Mouse (Mus musculus): ENCODE data around the gene Tgds. TPM values are rescaled to one million over a fixed set of nuclear protein-coding genes. Genes with fewer than 3 reads are reported as not detected.

Tgds gene
- 10.1 TPM for total RNA-seq (2023)

DNA sequence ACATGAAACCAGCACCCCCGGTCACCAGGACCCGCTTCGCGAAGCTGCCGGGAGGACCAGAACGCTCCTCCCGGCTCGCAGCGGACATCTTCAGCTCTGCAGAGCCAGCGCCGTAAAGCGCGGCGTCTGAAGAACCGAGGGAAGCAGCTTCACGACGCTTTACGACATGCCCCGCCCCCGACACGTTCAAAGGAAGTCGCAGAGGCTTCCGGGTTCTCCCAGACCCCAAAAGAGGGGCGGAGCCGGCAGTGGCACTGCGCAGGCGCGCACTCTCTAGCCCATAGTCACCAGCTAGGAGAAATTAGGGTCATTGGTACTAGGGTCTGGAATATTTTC, at the start of gene Tgds:
TSS of gene Tgds (minus strand) at position 114 of the 336 bp plus-strand sequence.

GRCm38 (mm10) chr14:118136744-118137452, 4.3 kb upstream of the Tgds start, which contains the start of gene Gpr180:
Gene Gpr180 (plus strand): TSS chr14:118137158.

Other genes with a start within 250 kb of the Tgds start
- not detected for gene Dct, start 80.5 kb downstream of the Tgds start, total RNA-seq (2023)
- gene Gpr180, start 4.4 kb upstream of the Tgds start, total RNA-seq (2023) = 11.2 TPM
- not detected for gene Sox21, start 104.3 kb upstream of the Tgds start, total RNA-seq (2023)
- not detected for gene Gm9376, start 134.2 kb upstream of the Tgds start, total RNA-seq (2023)